22 mouse cellular contexts compared by ENCODE assay signal in the genomic region with DNA sequence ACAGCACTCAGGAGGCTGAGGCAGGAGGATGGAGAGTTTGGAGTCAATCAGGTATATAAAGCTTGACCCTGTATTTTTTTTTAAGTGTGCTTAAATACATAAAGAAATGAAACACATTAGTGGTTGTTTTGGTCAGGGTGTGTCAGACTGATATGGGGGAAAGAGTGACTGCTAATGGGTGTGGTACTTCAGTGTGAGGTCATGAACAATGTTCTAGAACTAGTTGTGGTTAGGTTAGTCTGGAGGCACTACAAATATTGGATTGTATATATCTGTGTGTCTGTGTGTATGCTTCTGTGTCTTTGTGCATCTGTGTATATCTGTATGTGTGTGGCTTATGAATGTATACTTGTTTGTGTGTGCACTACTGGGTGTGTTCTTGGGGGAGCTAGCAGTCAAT. TPM values are rescaled to one million over a fixed set of nuclear protein-coding genes. Genes with fewer than 3 reads are reported as not detected.
"Had no signal": no experiment of that assay in that cellular context is flagged by ENCODE, and none has a peak within 500 bp of the region (broad histone marks: within the 10 kb centered on the region; RNA-seq: fewer than 3 reads in every experiment).

No protein-coding gene starts in this region.

- H3K4me1 ChIP-seq: intestine, embryonic 15.5 days; limb, embryonic 12.5 days; neural tube, embryonic 13.5 days; stomach, embryonic 15.5 days had no signal

- ATAC-seq: intestine, embryonic 15.5 days had no signal

- DNase-seq: kidney, adult 18-20 months; kidney, postnatal 10 days; kidney, postnatal 4 days; lung, embryonic 14.5 days; lung, postnatal 10 days; midbrain, embryonic 14.5 days; retina, postnatal 1 day; right cerebral cortex, postnatal 4 days; spleen, adult 18-20 months; thymus, postnatal 36 days had no signal

- H3K4me3 ChIP-seq: intestine, embryonic 15.5 days; layer of hippocampus, adult 2 months; limb, embryonic 12.5 days; midbrain, embryonic 10.5 days; neural tube, embryonic 13.5 days; stomach, embryonic 15.5 days had no signal

- H3K9ac ChIP-seq: intestine, embryonic 15.5 days; limb, embryonic 12.5 days; lung, embryonic 14.5 days; neural tube, embryonic 13.5 days; stomach, embryonic 15.5 days had no signal

- H3K36me3 ChIP-seq: intestine, embryonic 15.5 days; limb, embryonic 12.5 days; midbrain, embryonic 10.5 days; neural tube, embryonic 13.5 days; stomach, embryonic 15.5 days had no signal

- H3K4me2 ChIP-seq: intestine, embryonic 15.5 days; limb, embryonic 12.5 days; lung, embryonic 14.5 days; neural tube, embryonic 13.5 days; stomach, embryonic 15.5 days had no signal

- H3K27ac ChIP-seq: intestine, embryonic 15.5 days; layer of hippocampus, adult 2 months; limb, embryonic 12.5 days; macrophage; midbrain, embryonic 10.5 days; neural tube, embryonic 13.5 days; stomach, embryonic 15.5 days had no signal

- H3K27me3 ChIP-seq: intestine, embryonic 15.5 days; limb, embryonic 12.5 days; neural tube, embryonic 13.5 days; stomach, embryonic 15.5 days had no signal

- H3K9me3 ChIP-seq: intestine, embryonic 15.5 days; stomach, embryonic 15.5 days had no signal

RNA-seq across cellular contexts. Expression of a gene that starts 39.5 kb away (rescaled TPM):
- total RNA-seq: layer of hippocampus, adult 2 months; layer of hippocampus, postnatal 10 days; left cerebral cortex, postnatal 36 days; liver, adult 2 months had no signal
- polyA plus RNA-seq: intestine, embryonic 15.5 days; kidney, embryonic 14.5 days; limb, embryonic 12.5 days; liver, adult 2 months; lung, embryonic 14.5 days; macrophage; midbrain, embryonic 10.5 days; midbrain, embryonic 14.5 days; neural tube, embryonic 13.5 days; stomach, embryonic 15.5 days; thymus, postnatal 0 days had no signal
